Mouse (Mus musculus) embryonic facial prominence, embryonic 14.5 days (tissue): Measurements from ENCODE around the gene 1700020L24Rik. TPM values are rescaled to one million over a fixed set of nuclear protein-coding genes. Genes with fewer than 3 reads are reported as not detected.
A peak's percentile ranks its signal among the peaks of the same experiment; 100 is the strongest.

Experiments
- ATAC-seq: fragments of 200-750 bp; cut with Nextera tagmentation; 2 replicates; pipeline ENCODE4 v1.8.0; 2017; ENCODE audit warnings: low read depth, moderate number of reproducible peaks, moderate TSS enrichment
- DNase-seq: peaks from one replicate; pipeline ENCODE4 v3.0.0-alpha.2; 2015; ENCODE audit warnings: low spot score
- H3K27ac ChIP-seq: fragments of 300-500 bp; sonication (generic); replicated peaks from 2 replicates; pipeline ENCODE4 v1.5.1; 2014; ENCODE audit warnings: low read depth, mild to moderate bottlenecking, low read length, moderate library complexity
- H3K27me3 ChIP-seq: fragments of 300-500 bp; sonication (generic); replicated peaks from 2 replicates; pipeline ENCODE4 v1.6.1; 2014; ENCODE audit warnings: low read length; ENCODE audit not compliant: control insufficient read depth, insufficient read depth
- H3K36me3 ChIP-seq: fragments of 300-500 bp; sonication (generic); 2 replicates; pipeline ENCODE4 v1.6.1; 2014; ENCODE audit warnings: low read length, mixed read lengths; ENCODE audit not compliant: control insufficient read depth, insufficient read depth
- H3K4me1 ChIP-seq: fragments of 300-500 bp; sonication (generic); 2 replicates; pipeline ENCODE4 v1.6.1; 2014; ENCODE audit warnings: antibody characterized with exemption, low read length; ENCODE audit not compliant: control insufficient read depth, insufficient read depth
- H3K4me2 ChIP-seq: fragments of 300-500 bp; sonication (generic); 2 replicates; pipeline ENCODE4 v1.6.1; 2014; ENCODE audit warnings: low read depth, mild to moderate bottlenecking, low read length, moderate library complexity, mixed read lengths
- H3K4me3 ChIP-seq: fragments of 300-500 bp; sonication (generic); 2 replicates; pipeline ENCODE4 v1.5.1; 2014; ENCODE audit warnings: low read depth, mild to moderate bottlenecking, low read length
- H3K9ac ChIP-seq: fragments of 300-500 bp; sonication (generic); 2 replicates; pipeline ENCODE4 v1.6.1; 2014; ENCODE audit warnings: low read depth, mild to moderate bottlenecking, low read length, moderate library complexity, mixed read lengths
- H3K9me3 ChIP-seq: fragments of 300-500 bp; sonication (generic); 2 replicates; pipeline ENCODE4 v1.6.1; 2016; ENCODE audit warnings: low read length; ENCODE audit not compliant: control insufficient read depth
- WGBS: fragments of 180-500 bp; shearing (Covaris S2); extraction: QIAGEN DNeasy Blood & Tissue Kit; methylation state at CpG from one replicate; pipeline ENCODE4 v1.1.7; 2014; 5-methylcytosine and 5-hydroxymethylcytosine counted together
- polyA plus RNA-seq: library from polyadenylated mRNA; unstranded; fragments of >200 nt; fragmentation: Nextera tagmentation; extraction: Ambion mirVana; gene quantifications from 2 replicates; pipeline ENCODE4 v1.2.1, GENCODE M21; 2014

The 1700020L24Rik gene
- polyA plus RNA-seq, 1 experiment from 2014 or later = 0.77 TPM

- no peaks in the 10 kb centered on the region for H3K36me3 ChIP-seq
- H3K9me3 ChIP-seq = no peaks in the 10 kb centered on the region
- DNase-seq = no peak
- H3K9ac ChIP-seq = no peak overlapping the region
- no peak overlapping the region for H3K4me2 ChIP-seq
- peaks cover under 1% of the 10 kb centered on the region; the same call in 1 of the 2 replicates for H3K27me3 ChIP-seq
- no peak overlapping the region for H3K27ac ChIP-seq
- 64% methylated on average over 3 of the region's 3 CpGs for WGBS
- H3K4me3 ChIP-seq = no peak overlapping the region
- no peak for ATAC-seq
- H3K4me1 ChIP-seq = peaks cover 15% of the 10 kb centered on the region
Observed at GRCm38 (mm10) chr11:83455608-83456007, 18.1 kb downstream of the 1700020L24Rik start.

GRCm38 (mm10) chr11:83457257-83457656 lies 19.8 kb downstream of the 1700020L24Rik start:
- H3K4me2 ChIP-seq = no peak overlapping the region
- H3K36me3 ChIP-seq = no peaks in the 10 kb centered on the region
- no peak overlapping the region for H3K4me3 ChIP-seq
- WGBS = 25% methylated on average over 7 of the region's 7 CpGs
- DNase-seq = no peak
- no peaks in the 10 kb centered on the region for H3K9me3 ChIP-seq
- no peak overlapping the region for H3K9ac ChIP-seq
- H3K27me3 ChIP-seq = peaks cover 9% of the 10 kb centered on the region
- H3K27ac ChIP-seq = no peak overlapping the region
- ATAC-seq = no peak
- peaks cover 15% of the 10 kb centered on the region for H3K4me1 ChIP-seq

GRCm38 (mm10) chr11:83457912-83458601 lies 20.6 kb downstream of the 1700020L24Rik start:
- H3K4me3 ChIP-seq = no peak overlapping the region
- H3K27ac ChIP-seq = no peak overlapping the region
- no peaks in the 10 kb centered on the region for H3K9me3 ChIP-seq
- H3K36me3 ChIP-seq = no peaks in the 10 kb centered on the region
- no peak for DNase-seq
- H3K9ac ChIP-seq = no peak overlapping the region
- H3K4me2 ChIP-seq = no peak overlapping the region
- ATAC-seq = no peak
- H3K27me3 ChIP-seq = peaks cover 15% of the 10 kb centered on the region
- H3K4me1 ChIP-seq = peaks cover 15% of the 10 kb centered on the region
- WGBS = 50% methylated on average over 9 of the region's 9 CpGs

GRCm38 (mm10) chr11:83461462-83462027 lies 24.1 kb downstream of the 1700020L24Rik start:
- no peak overlapping the region for H3K9ac ChIP-seq
- no peaks in the 10 kb centered on the region for H3K36me3 ChIP-seq
- no peak overlapping the region for H3K27ac ChIP-seq
- ATAC-seq (no peak), DNase-seq (no peak)
- H3K27me3 ChIP-seq = peaks cover 27% of the 10 kb centered on the region
- peak overlapping the region; percentile 96; the same call in 1 of the 2 replicates for H3K4me2 ChIP-seq
- 53% methylated on average over 10 of the region's 10 CpGs for WGBS
- peak overlapping the region; percentile 61 for H3K4me3 ChIP-seq
- no peaks in the 10 kb centered on the region for H3K9me3 ChIP-seq
- H3K4me1 ChIP-seq = peaks cover 19% of the 10 kb centered on the region

GRCm38 (mm10) chr11:83462711-83463244 lies 25.3 kb downstream of the 1700020L24Rik start, which contains the start of gene Mmp28:
Gene Mmp28, minus strand, starts transcription at chr11:83463071.
- DNase-seq (no peak), ATAC-seq (0 out of 2 replicates have a peak, but pooled peaks have one; percentile 66)
- no peak within 1 kb of the TSS for H3K27ac ChIP-seq
- H3K9me3 ChIP-seq = no peaks in the 10 kb centered on the region
- no peaks in the 10 kb centered on the region for H3K36me3 ChIP-seq
- peak within 1 kb of the TSS; percentile 76 for H3K9ac ChIP-seq
- H3K4me2 ChIP-seq = peak within 1 kb of the TSS; percentile 96
- H3K4me1 ChIP-seq = peaks cover 11% of the 10 kb centered on the region
- under 1% methylated on average over 22 of the region's 42 CpGs for WGBS
- peaks cover 27% of the 10 kb centered on the region for H3K27me3 ChIP-seq
- peak within 1 kb of the TSS; percentile 61 for H3K4me3 ChIP-seq

- Histone ChIP-seq H3K4me2 (no peak overlapping the region), H3K4me1 (peaks cover 8% of the 10 kb centered on the region), H3K27me3 (peaks cover 23% of the 10 kb centered on the region), H3K4me3 (no peak overlapping the region), H3K9me3 (no peaks in the 10 kb centered on the region), H3K36me3 (no peaks in the 10 kb centered on the region), H3K9ac (no peak overlapping the region), H3K27ac (peak overlapping the region; percentile 28; the same call in 1 of the 2 replicates)
- DNase-seq (peak; percentile 48), ATAC-seq (no peak)
- WGBS = 19% methylated on average over 2 of the region's 2 CpGs
Observed at GRCm38 (mm10) chr11:83465976-83466375, 28.5 kb downstream of the 1700020L24Rik start.

GRCm38 (mm10) chr11:83467120-83467652 lies 29.7 kb downstream of the 1700020L24Rik start:
- DNase-seq = peak; percentile 75
- H3K9me3 ChIP-seq = no peaks in the 10 kb centered on the region
- peak; percentile 39; the same call in 1 of the 2 replicates for ATAC-seq
- H3K4me1 ChIP-seq = peaks cover 8% of the 10 kb centered on the region
- H3K27ac ChIP-seq = 0 out of 2 replicates have a peak overlapping the region, but pooled peaks have one; percentile 19
- no peak overlapping the region for H3K4me2 ChIP-seq
- H3K36me3 ChIP-seq = no peaks in the 10 kb centered on the region
- peaks cover 19% of the 10 kb centered on the region for H3K27me3 ChIP-seq
- no peak overlapping the region for H3K4me3 ChIP-seq
- 49% methylated on average over 11 of the region's 11 CpGs for WGBS
- H3K9ac ChIP-seq = 0 out of 2 replicates have a peak overlapping the region, but pooled peaks have one; percentile 22

GRCm38 (mm10) chr11:83468765-83469164 lies 31.3 kb downstream of the 1700020L24Rik start:
- DNase-seq (no peak), ATAC-seq (no peak)
- Histone ChIP-seq H3K4me3 (no peak overlapping the region), H3K9ac (no peak overlapping the region), H3K9me3 (no peaks in the 10 kb centered on the region), H3K27me3 (peaks cover 6% of the 10 kb centered on the region; the same call in 1 of the 2 replicates), H3K4me1 (peaks cover 8% of the 10 kb centered on the region), H3K4me2 (no peak overlapping the region), H3K27ac (no peak overlapping the region), H3K36me3 (no peaks in the 10 kb centered on the region)
- WGBS = 85% methylated on average over 3 of the region's 3 CpGs
